Mouse (Mus musculus): ENCODE data around the gene Cutc. TPM values are rescaled to one million over a fixed set of nuclear protein-coding genes. Genes with fewer than 3 reads are reported as not detected.
A peak's percentile ranks its signal among the peaks of the same experiment; 100 is the strongest.

Gene Cutc
- 19.4 and 22.5 TPM in 2 replicates for polyA plus RNA-seq (2015; fragmentation: Nextera tagmentation; extraction: Ambion mirVana)

- ATAC-seq (ENCODE audit: low FRiP score, low TSS enrichment), result peak; percentile 91
- H3K27me3 ChIP-seq (ENCODE audit: control insufficient read depth, insufficient read depth, low read length), result no peaks in the 10 kb centered on the region
- peak within 1 kb of the TSS; percentile 56 for H3K4me2 ChIP-seq (replicated peaks; ENCODE audit: low read depth)
- peak within 1 kb of the TSS; percentile 81 for H3K9ac ChIP-seq (ENCODE audit: low read length)
- TF ChIP-seq CTCF (IDR thresholded peaks at IDR 0.05; ENCODE audit: low read depth) (peak; percentile 55), EP300 (optimal IDR thresholded peaks at IDR 0.05) (no peak)
- peak within 1 kb of the TSS; percentile 66 for H3K4me3 ChIP-seq (ENCODE audit: low read depth, low read length)
- WGBS, result under 1% methylated on average over 61 of the region's 62 CpGs
- H3K4me1 ChIP-seq (replicated peaks; ENCODE audit: control insufficient read depth, insufficient read depth), result no peaks in the 10 kb centered on the region
- DNase-seq (ENCODE audit: low spot score), result peak; percentile 97
- H3K9me3 ChIP-seq (ENCODE audit: control insufficient read depth, low read length), result no peaks in the 10 kb centered on the region
- H3K27ac ChIP-seq (replicated peaks), result peak within 1 kb of the TSS; percentile 99
- peaks cover 8% of the 10 kb centered on the region for H3K36me3 ChIP-seq (ENCODE audit: control insufficient read depth, insufficient read depth, low read length)
These were observed at the start of gene Cutc, which contains the start of gene Cox15 for GRCm38 (mm10) chr19:43752489-43753225. Cutc (plus strand) TSS chr19:43752996. Cox15 (minus strand) TSS chr19:43753000.

DNA sequence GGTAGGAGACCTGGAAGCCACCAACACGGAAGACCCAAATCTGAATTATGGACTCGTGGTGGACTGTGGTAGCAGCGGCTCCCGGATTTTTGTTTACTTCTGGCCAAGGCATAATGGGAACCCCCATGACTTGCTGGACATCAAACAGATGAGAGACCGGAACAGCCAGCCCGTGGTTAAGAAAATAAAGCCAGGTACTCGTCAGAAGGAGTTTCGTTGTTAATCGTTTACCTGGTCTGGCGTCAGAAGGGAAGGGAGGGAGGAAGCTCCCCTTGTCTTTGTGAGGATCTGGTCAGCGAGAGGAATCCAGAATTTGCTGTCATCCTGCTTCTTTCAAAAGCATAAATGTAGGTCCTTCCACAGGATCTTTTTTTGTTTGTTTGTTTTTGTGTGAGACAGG lies 48.6 kb upstream of the Cutc start:
- Histone ChIP-seq H3K36me3 (ENCODE audit: control insufficient read depth, insufficient read depth, low read length) (peaks cover 11% of the 10 kb centered on the region), H3K9me3 (ENCODE audit: control insufficient read depth, low read length) (no peaks in the 10 kb centered on the region), H3K27me3 (ENCODE audit: control insufficient read depth, insufficient read depth, low read length) (no peaks in the 10 kb centered on the region), H3K4me2 (replicated peaks; ENCODE audit: low read depth) (no peak overlapping the region), H3K27ac (replicated peaks) (no peak overlapping the region), H3K4me3 (ENCODE audit: low read depth, low read length) (no peak overlapping the region), H3K9ac (ENCODE audit: low read length) (no peak overlapping the region), H3K4me1 (replicated peaks; ENCODE audit: control insufficient read depth, insufficient read depth) (no peaks in the 10 kb centered on the region)
- 56% methylated on average over 11 of the region's 11 CpGs for WGBS
- ATAC-seq (ENCODE audit: low FRiP score, low TSS enrichment) (no peak), DNase-seq (ENCODE audit: low spot score) (no peak)
- no peak for TF ChIP-seq CTCF (IDR thresholded peaks at IDR 0.05; ENCODE audit: low read depth)
- no peak for TF ChIP-seq EP300 (optimal IDR thresholded peaks at IDR 0.05)

DNA sequence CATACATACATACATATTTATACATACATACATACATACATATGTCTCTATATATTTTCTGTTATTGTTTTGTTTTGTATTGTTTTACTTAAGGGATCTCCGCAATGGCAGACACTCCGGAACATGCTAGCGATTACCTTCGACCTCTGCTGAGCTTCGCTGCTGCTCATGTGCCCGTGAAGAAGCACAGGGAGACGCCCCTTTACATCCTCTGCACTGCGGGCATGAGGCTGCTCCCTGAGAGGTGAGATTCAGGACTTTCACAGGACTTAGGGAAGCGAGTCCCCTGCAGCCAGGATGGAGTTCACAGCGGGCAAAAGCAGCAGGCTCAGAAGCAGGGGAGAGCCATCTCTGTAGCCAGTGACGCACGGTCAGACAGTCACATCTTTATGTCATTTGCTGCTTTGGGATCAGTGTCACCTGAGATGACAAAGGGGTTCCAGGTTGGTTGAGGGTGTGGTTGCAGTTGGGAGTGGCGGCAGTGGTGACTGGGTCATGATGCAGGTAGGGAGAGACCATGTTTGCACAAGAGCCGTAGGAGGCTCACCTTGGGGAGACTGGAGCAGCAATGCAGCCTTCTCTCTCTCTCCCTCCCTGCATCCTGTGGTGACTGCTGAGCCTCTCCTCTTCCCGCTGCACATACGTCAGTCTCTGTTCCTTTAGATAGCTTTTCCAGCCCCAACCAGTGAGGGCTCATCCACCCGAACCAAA lies 47.9 kb upstream of the Cutc start:
- ATAC-seq (ENCODE audit: low FRiP score, low TSS enrichment) (peak; percentile 89), DNase-seq (ENCODE audit: low spot score) (peak; percentile 61)
- Histone ChIP-seq H3K4me2 (replicated peaks; ENCODE audit: low read depth) (no peak overlapping the region), H3K4me3 (ENCODE audit: low read depth, low read length) (no peak overlapping the region), H3K27ac (replicated peaks) (peak overlapping the region; percentile 30; the same call in 1 of the 2 replicates), H3K27me3 (ENCODE audit: control insufficient read depth, insufficient read depth, low read length) (no peaks in the 10 kb centered on the region), H3K4me1 (replicated peaks; ENCODE audit: control insufficient read depth, insufficient read depth) (no peaks in the 10 kb centered on the region), H3K36me3 (ENCODE audit: control insufficient read depth, insufficient read depth, low read length) (peaks cover 8% of the 10 kb centered on the region), H3K9ac (ENCODE audit: low read length) (no peak overlapping the region), H3K9me3 (ENCODE audit: control insufficient read depth, low read length) (no peaks in the 10 kb centered on the region)
- TF ChIP-seq CTCF (IDR thresholded peaks at IDR 0.05; ENCODE audit: low read depth), result no peak
- no peak for TF ChIP-seq EP300 (optimal IDR thresholded peaks at IDR 0.05)
- 76% methylated on average over 17 of the region's 17 CpGs for WGBS

DNA sequence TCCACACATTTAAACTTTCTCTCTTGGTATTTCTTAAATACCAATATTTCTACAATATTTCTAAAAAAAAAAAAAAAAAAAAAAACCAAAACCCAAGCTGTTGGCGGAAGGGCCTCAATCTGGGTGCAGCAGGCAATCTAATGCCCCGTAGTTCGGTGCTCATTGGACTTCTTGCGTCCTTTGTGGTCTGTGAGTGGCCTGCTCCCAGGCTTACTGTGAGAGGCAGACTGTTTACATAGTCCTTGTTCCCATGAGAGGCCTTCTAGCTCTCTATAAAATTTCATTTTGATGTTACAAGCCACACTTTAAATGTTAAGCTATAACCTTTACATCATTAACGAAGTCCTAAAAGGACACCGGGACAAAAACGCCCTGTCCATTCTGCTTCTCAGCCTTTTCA lies 44.6 kb upstream of the Cutc start:
- no peaks in the 10 kb centered on the region for H3K27me3 ChIP-seq (ENCODE audit: control insufficient read depth, insufficient read depth, low read length)
- ATAC-seq (ENCODE audit: low FRiP score, low TSS enrichment), result no peak
- DNase-seq (ENCODE audit: low spot score), result no peak
- no peak overlapping the region for H3K4me3 ChIP-seq (ENCODE audit: low read depth, low read length)
- H3K9me3 ChIP-seq (ENCODE audit: control insufficient read depth, low read length), result no peaks in the 10 kb centered on the region
- H3K4me2 ChIP-seq (replicated peaks; ENCODE audit: low read depth), result no peak overlapping the region
- no peaks in the 10 kb centered on the region for H3K4me1 ChIP-seq (replicated peaks; ENCODE audit: control insufficient read depth, insufficient read depth)
- WGBS, result 85% methylated on average over 7 of the region's 7 CpGs
- no peak overlapping the region for H3K9ac ChIP-seq (ENCODE audit: low read length)
- H3K36me3 ChIP-seq (ENCODE audit: control insufficient read depth, insufficient read depth, low read length), result peaks cover 4% of the 10 kb centered on the region
- H3K27ac ChIP-seq (replicated peaks), result no peak overlapping the region
- TF ChIP-seq EP300 (optimal IDR thresholded peaks at IDR 0.05) (no peak), CTCF (IDR thresholded peaks at IDR 0.05; ENCODE audit: low read depth) (no peak)

DNA sequence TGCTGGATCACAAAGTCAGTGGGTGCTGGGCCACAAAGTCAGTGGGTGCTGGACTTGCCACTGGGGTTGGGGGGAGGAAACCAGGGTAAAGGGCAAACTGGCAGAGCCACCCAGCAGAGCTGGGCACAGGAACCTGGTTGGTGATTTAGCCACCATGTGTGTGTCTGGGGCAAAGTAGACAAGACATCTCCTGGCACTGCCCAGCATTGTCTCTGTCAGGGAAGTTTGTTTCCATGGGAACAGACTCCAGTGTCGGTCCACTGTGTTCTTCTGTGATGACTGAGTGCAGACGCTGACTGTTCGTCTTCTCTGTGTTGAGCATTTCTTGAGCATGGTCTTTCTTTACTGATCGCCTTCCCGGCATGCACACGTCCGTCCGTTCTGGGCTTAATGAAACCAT lies 43.5 kb upstream of the Cutc start:
- TF ChIP-seq EP300 (optimal IDR thresholded peaks at IDR 0.05), result no peak
- TF ChIP-seq CTCF (IDR thresholded peaks at IDR 0.05; ENCODE audit: low read depth), result no peak
- no peak overlapping the region for H3K4me3 ChIP-seq (ENCODE audit: low read depth, low read length)
- H3K9ac ChIP-seq (ENCODE audit: low read length), result no peak overlapping the region
- H3K4me2 ChIP-seq (replicated peaks; ENCODE audit: low read depth), result no peak overlapping the region
- ATAC-seq (ENCODE audit: low FRiP score, low TSS enrichment) (no peak; the same call in 1 of the 2 replicates), DNase-seq (ENCODE audit: low spot score) (no peak)
- H3K9me3 ChIP-seq (ENCODE audit: control insufficient read depth, low read length), result no peaks in the 10 kb centered on the region
- H3K36me3 ChIP-seq (ENCODE audit: control insufficient read depth, insufficient read depth, low read length), result peaks cover 4% of the 10 kb centered on the region
- H3K4me1 ChIP-seq (replicated peaks; ENCODE audit: control insufficient read depth, insufficient read depth), result no peaks in the 10 kb centered on the region
- WGBS, result 67% methylated on average over 8 of the region's 8 CpGs
- H3K27me3 ChIP-seq (ENCODE audit: control insufficient read depth, insufficient read depth, low read length), result no peaks in the 10 kb centered on the region
- peak overlapping the region; percentile 35; the same call in 1 of the 2 replicates for H3K27ac ChIP-seq (replicated peaks)

Data from stomach, postnatal 0 days (tissue).